Mouse (Mus musculus) forebrain, embryonic 11.5 days (tissue): Measurements from ENCODE around the gene Npnt. TPM values are rescaled to one million over a fixed set of nuclear protein-coding genes. Genes with fewer than 3 reads are reported as not detected.

Experiments
- ATAC-seq: fragments of 200-750 bp; cut with Nextera tagmentation; replicated peaks from 2 replicates; pipeline ENCODE4 v1.8.0; 2017; ENCODE audit warnings: moderate TSS enrichment; ENCODE audit not compliant: low FRiP score
- DNase-seq: peaks from one replicate; pipeline ENCODE4 v3.0.0-alpha.2; 2017; ENCODE audit warnings: low spot score
- H3K27ac ChIP-seq: fragments of 300-500 bp; sonication (generic); 2 replicates; pipeline ENCODE4 v1.5.1; 2014; ENCODE audit warnings: low read depth, low read length
- H3K27me3 ChIP-seq: fragments of 300-500 bp; sonication (generic); 2 replicates; pipeline ENCODE4 v1.6.1; 2014; ENCODE audit warnings: mild to moderate bottlenecking, low read length, mixed read lengths; ENCODE audit not compliant: control insufficient read depth, insufficient read depth
- H3K36me3 ChIP-seq: fragments of 300-500 bp; sonication (generic); 2 replicates; pipeline ENCODE4 v1.6.1; 2014; ENCODE audit warnings: mild to moderate bottlenecking, low read length, moderate library complexity, mixed read lengths; ENCODE audit not compliant: control insufficient read depth, insufficient read depth
- H3K4me1 ChIP-seq: fragments of 300-500 bp; sonication (generic); replicated peaks from 2 replicates; pipeline ENCODE4 v1.6.1; 2014; ENCODE audit warnings: low read length, mixed read lengths; ENCODE audit not compliant: control insufficient read depth, insufficient read depth
- H3K4me2 ChIP-seq: fragments of 300-500 bp; sonication (generic); 2 replicates; pipeline ENCODE4 v1.6.1; 2014; ENCODE audit warnings: low read depth, mild to moderate bottlenecking, low read length, moderate library complexity, mixed read lengths; ENCODE audit not compliant: severe bottlenecking
- H3K4me3 ChIP-seq: fragments of 300-500 bp; sonication (generic); 2 replicates; pipeline ENCODE4 v1.5.1; 2014; ENCODE audit warnings: low read depth, low read length
- H3K9ac ChIP-seq: fragments of 300-500 bp; sonication (generic); 2 replicates; pipeline ENCODE4 v1.6.1; 2014; ENCODE audit warnings: low read length
- H3K9me3 ChIP-seq: fragments of 300-500 bp; sonication (generic); 2 replicates; pipeline ENCODE4 v1.6.1; 2016; ENCODE audit warnings: low read length, mixed read lengths; ENCODE audit not compliant: control insufficient read depth
- WGBS: fragments of 180-500 bp; shearing (Covaris S2); extraction: QIAGEN DNeasy Blood & Tissue Kit; methylation state at CpG from one replicate; pipeline ENCODE4 v1.1.7; 2014; 5-methylcytosine and 5-hydroxymethylcytosine counted together
- polyA plus RNA-seq: library from polyadenylated mRNA; unstranded; fragments of >200 nt; fragmentation: Nextera tagmentation; extraction: Ambion mirVana; gene quantifications from 2 replicates; pipeline ENCODE4 v1.2.1, GENCODE M21; 2014

The Npnt gene
- polyA plus RNA-seq, 1 experiment from 2014 or later, result 6.8 TPM

DNA sequence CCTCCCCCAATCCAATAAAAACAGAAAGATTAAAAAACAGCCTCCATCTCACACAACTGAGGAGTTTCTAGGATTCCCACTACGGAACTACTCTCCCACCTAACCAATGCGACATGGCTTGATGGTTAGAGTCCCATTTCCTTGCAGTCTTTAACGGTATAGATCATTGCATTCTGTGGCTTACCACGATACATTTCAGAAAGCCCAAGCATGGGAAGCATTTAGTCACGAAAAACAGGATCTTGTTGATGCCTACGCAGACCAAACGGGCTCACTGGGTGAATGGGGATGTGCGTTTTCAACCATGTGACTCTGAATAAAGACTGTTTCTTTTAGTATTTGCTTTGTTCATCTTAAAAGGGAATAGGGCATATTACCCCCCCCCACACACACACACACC lies 85.1 kb downstream of the Npnt start:
- no peak overlapping the region for H3K9ac ChIP-seq
- H3K4me3 ChIP-seq, result no peak overlapping the region
- H3K27me3 ChIP-seq, result no peaks in the 10 kb centered on the region
- no peaks in the 10 kb centered on the region for H3K36me3 ChIP-seq
- no peaks in the 10 kb centered on the region for H3K4me1 ChIP-seq
- 88% methylated on average over 8 of the region's 8 CpGs for WGBS
- no peaks in the 10 kb centered on the region for H3K9me3 ChIP-seq
- no peak for DNase-seq
- H3K27ac ChIP-seq, result no peak overlapping the region
- no peak for ATAC-seq
- no peak overlapping the region for H3K4me2 ChIP-seq

DNA sequence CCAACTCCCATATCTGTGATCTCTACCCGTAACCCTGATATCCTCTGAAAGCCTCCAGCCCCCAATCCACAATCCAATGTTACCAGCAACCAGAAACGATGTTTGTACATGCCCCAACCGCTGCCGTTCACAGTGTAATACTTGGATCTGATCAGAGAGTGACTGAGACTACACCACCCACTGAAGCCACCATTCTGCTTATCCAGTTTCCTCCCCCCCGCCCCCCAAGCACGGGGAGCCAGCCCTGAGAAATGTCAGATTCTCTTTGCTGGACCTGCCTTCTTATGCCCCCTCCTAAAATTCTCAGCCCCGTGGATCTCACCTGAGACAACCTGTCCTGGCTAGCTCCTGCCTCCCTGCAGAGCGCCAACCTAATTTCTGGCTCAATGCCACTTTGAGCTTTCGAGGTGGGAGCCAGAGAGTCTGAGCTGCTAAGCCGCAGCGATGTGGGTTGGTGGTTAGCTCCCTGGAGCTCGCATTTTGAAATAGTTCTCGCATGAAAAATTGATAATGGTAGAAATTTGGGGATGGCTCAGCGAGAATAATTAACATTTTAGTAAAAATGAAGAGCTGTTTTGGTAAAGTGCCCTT lies 85.7 kb downstream of the Npnt start:
- ATAC-seq (no peak), DNase-seq (no peak)
- H3K4me3 ChIP-seq, result no peak overlapping the region
- 82% methylated on average over 14 of the region's 14 CpGs for WGBS
- H3K36me3 ChIP-seq, result no peaks in the 10 kb centered on the region
- no peak overlapping the region for H3K27ac ChIP-seq
- no peaks in the 10 kb centered on the region for H3K9me3 ChIP-seq
- no peak overlapping the region for H3K9ac ChIP-seq
- H3K4me2 ChIP-seq, result no peak overlapping the region
- no peaks in the 10 kb centered on the region for H3K4me1 ChIP-seq
- H3K27me3 ChIP-seq, result no peaks in the 10 kb centered on the region

DNA sequence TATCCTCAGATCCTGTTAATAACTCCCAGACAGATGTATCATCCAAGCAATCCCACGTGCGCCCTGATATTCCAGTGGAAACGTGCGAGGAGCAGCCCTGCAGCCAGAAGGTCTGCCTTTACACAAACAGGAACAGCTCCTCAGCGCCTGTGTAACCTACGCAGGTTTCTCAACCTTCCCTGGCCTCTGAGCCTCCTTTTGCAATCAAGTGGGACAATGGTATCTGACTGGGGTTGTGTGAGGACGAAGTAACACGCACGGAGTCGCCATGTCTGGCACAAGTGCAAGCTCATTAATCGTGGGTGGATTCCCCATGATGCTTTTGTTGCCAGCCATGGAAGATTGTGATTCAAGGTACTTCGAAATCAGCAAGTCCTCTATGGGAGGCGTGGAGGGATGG lies 86.2 kb downstream of the Npnt start:
- no peaks in the 10 kb centered on the region for H3K9me3 ChIP-seq
- DNase-seq (no peak), ATAC-seq (no peak)
- no peak overlapping the region for H3K4me3 ChIP-seq
- H3K4me1 ChIP-seq, result no peaks in the 10 kb centered on the region
- no peak overlapping the region for H3K4me2 ChIP-seq
- no peaks in the 10 kb centered on the region for H3K27me3 ChIP-seq
- no peak overlapping the region for H3K27ac ChIP-seq
- WGBS, result 87% methylated on average over 13 of the region's 13 CpGs
- no peaks in the 10 kb centered on the region for H3K36me3 ChIP-seq
- H3K9ac ChIP-seq, result no peak overlapping the region

DNA sequence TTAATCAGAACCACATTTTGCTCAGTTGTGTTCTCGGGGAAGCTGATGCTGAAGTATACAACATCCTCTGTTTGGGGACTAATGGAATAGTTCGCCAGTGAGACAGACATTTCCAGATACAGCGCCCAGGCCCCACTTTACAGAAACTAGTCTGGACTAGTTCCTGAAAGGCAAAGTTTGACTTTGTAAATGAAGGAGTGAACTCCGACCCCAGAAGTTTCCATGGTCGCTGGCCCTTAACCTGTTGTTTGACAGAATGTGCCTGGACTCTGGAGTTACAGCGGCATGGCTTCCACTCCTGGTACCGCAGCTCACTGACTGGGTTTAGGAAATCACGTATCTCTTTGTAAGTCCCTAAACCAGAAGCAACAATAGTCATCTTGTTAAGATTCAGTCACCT lies 89.3 kb downstream of the Npnt start:
- no peak overlapping the region for H3K27ac ChIP-seq
- H3K4me1 ChIP-seq, result no peaks in the 10 kb centered on the region
- no peak overlapping the region for H3K4me2 ChIP-seq
- DNase-seq (no peak), ATAC-seq (no peak)
- WGBS, result 88% methylated on average over 8 of the region's 8 CpGs
- H3K4me3 ChIP-seq, result no peak overlapping the region
- H3K9ac ChIP-seq, result no peak overlapping the region
- H3K27me3 ChIP-seq, result no peaks in the 10 kb centered on the region
- no peaks in the 10 kb centered on the region for H3K9me3 ChIP-seq
- H3K36me3 ChIP-seq, result no peaks in the 10 kb centered on the region

DNA sequence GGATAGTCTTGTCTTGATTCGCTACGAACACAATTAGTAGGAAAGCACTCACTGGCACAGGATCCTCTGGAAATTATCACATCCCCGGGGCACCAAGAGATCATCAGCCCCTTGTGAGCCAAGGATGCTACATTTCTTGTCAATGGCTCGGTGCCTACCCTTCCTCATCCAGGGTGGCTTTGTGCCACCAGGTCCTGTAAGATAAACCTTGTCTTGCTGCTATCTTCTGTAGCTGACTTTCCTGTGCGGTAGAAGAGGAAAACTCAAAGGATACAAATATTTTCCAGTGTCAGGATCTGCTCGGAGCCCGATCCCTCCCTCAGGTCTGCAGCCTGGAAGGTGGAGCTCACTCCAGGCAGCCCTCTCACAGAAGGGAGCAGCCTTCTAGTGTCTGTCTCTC lies 90.5 kb downstream of the Npnt start:
- no peaks in the 10 kb centered on the region for H3K27me3 ChIP-seq
- no peak for DNase-seq
- no peak overlapping the region for H3K9ac ChIP-seq
- no peaks in the 10 kb centered on the region for H3K36me3 ChIP-seq
- WGBS, result 86% methylated on average over 7 of the region's 7 CpGs
- no peak for ATAC-seq
- no peak overlapping the region for H3K4me2 ChIP-seq
- no peak overlapping the region for H3K27ac ChIP-seq
- no peak overlapping the region for H3K4me3 ChIP-seq
- H3K4me1 ChIP-seq, result no peaks in the 10 kb centered on the region
- H3K9me3 ChIP-seq, result no peaks in the 10 kb centered on the region

DNA sequence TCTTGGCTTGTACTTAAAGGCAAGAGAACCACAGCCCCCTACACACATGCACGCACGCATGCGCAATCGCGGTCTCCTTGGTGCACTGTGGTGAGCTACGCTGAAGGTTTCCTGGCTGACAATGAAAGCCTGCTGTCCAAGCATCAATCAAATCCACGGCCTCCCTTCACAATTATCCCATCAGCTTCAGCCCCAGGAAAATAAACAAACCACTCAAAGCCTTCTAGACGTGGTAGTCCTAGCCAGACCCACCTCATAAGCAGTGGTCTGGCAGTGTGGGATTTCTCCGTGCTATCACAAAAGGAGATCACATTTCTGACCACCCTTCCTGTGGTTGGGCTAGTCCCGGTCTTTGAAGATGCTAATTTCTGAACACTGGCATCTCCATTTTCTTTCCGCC lies 91.2 kb downstream of the Npnt start:
- no peak for DNase-seq

DNA sequence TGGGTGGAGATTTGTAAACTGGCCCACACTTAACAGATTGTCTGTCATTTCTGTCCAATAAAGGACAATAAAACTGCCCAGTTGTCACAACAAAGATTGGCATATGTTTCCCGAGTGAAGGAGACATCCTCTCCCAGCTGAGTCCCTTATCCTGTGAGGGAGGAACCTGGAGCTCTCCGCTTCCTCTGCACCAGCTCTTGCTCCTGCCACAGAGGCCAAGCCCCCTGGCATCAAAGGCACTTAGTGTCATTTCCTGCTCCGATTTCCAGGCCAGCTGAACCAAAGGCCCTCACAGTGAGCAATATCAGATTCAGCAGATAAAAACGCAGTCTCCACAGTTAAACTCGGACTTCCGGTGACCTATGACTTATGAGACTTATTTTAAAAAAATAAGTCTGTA lies 93.4 kb downstream of the Npnt start:
- no peaks in the 10 kb centered on the region for H3K4me1 ChIP-seq
- H3K9ac ChIP-seq, result no peak overlapping the region
- ATAC-seq (no peak), DNase-seq (no peak)
- H3K4me2 ChIP-seq, result no peak overlapping the region
- WGBS, result 70% methylated on average over 6 of the region's 6 CpGs
- H3K27me3 ChIP-seq, result no peaks in the 10 kb centered on the region
- no peak overlapping the region for H3K4me3 ChIP-seq
- no peak overlapping the region for H3K27ac ChIP-seq
- no peaks in the 10 kb centered on the region for H3K36me3 ChIP-seq
- H3K9me3 ChIP-seq, result no peaks in the 10 kb centered on the region

More for the DNA sequence above, 91.2 kb downstream of the Npnt start:
- Histone ChIP-seq H3K9me3 (no peaks in the 10 kb centered on the region), H3K4me3 (no peak overlapping the region), H3K27ac (no peak overlapping the region), H3K27me3 (no peaks in the 10 kb centered on the region), H3K36me3 (no peaks in the 10 kb centered on the region), H3K4me1 (no peaks in the 10 kb centered on the region), H3K9ac (no peak overlapping the region), H3K4me2 (no peak overlapping the region)
- ATAC-seq, result no peak
- WGBS, result 74% methylated on average over 11 of the region's 11 CpGs

DNA sequence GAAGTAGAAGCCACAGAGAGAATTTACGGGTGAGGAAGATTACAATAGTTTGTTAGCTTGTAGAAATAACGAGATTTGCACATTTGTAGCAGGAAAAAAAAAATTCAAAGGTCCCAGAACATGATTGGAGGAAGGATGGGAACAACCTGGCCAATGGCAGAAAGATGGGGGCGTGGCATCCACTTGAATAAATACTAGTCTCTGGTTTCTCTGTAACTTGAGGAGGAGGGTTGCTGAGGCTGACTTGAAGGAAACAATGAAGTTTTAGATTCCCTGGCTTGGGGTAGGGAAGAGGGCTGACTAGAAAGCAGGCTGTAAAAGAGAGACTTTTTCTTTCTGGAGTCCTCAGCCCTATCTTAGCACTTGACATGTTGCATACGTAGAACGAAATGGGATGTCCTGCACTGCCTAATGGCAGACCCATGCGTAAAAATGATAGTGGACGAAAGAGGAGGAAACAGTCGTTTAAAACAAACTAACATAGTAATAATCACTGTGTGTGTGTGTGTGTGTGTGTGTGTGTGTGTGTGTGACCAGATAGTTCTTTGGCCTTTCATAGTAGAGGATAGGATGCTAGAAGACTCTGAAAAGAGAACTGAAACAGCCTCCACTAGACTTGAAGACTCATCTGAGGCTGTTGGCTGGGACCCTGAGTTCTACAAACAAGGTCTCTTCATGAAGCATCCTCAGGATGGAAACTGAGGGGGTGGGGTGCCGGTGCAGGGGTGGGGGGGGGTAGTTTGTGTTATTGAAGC lies 94.5 kb downstream of the Npnt start:
- Histone ChIP-seq H3K36me3 (no peaks in the 10 kb centered on the region), H3K4me2 (no peak overlapping the region), H3K4me3 (no peak overlapping the region), H3K9ac (no peak overlapping the region), H3K27me3 (no peaks in the 10 kb centered on the region), H3K4me1 (no peaks in the 10 kb centered on the region), H3K9me3 (no peaks in the 10 kb centered on the region), H3K27ac (no peak overlapping the region)
- DNase-seq, result no peak
- ATAC-seq, result peak; percentile 57; the same call in 1 of the 2 replicates
- 62% methylated on average over 9 of the region's 9 CpGs for WGBS

DNA sequence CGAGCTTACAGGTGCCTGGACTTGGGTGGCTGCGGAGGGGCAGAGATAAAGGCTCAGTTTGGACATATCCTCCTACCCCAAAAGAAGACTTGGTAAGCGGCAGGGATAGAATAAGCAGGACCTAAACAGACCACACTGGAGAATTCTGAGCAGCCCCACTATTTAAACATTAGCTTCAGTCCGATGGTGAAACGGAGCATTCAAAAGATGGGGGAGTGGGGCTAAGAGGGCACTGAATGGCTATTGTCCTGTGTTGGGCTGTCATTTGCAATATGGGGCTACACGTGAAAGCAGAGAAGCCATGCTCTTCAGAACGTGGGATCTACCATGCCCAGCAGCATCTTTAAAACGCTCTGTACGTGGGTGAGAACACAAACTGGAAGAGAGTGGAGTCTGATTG lies 95.8 kb downstream of the Npnt start:
- Histone ChIP-seq H3K27ac (no peak overlapping the region), H3K4me1 (no peaks in the 10 kb centered on the region), H3K4me3 (no peak overlapping the region), H3K9ac (no peak overlapping the region), H3K4me2 (no peak overlapping the region), H3K27me3 (no peaks in the 10 kb centered on the region), H3K36me3 (no peaks in the 10 kb centered on the region), H3K9me3 (no peaks in the 10 kb centered on the region)
- ATAC-seq, result no peak
- DNase-seq, result no peak
- 85% methylated on average over 9 of the region's 9 CpGs for WGBS
